Mouse (Mus musculus) c-Kit-positive CD71-negative TER-119-negative erythroid progenitor cells, embryonic 14.5 days (primary cell): ENCODE measurements at regions not wholly inside any gene's neighbourhood (a gene's known extent, or its start where the extent isn't known, plus 50 kb on each side); places are given as distances from the start of the nearest gene placed in this dataset.

ENCODE experiments used
- DNase-seq: peaks from one replicate; pipeline ENCODE4 v3.0.0-alpha.2; 2013; ENCODE audit warnings: low read depth

DNA sequence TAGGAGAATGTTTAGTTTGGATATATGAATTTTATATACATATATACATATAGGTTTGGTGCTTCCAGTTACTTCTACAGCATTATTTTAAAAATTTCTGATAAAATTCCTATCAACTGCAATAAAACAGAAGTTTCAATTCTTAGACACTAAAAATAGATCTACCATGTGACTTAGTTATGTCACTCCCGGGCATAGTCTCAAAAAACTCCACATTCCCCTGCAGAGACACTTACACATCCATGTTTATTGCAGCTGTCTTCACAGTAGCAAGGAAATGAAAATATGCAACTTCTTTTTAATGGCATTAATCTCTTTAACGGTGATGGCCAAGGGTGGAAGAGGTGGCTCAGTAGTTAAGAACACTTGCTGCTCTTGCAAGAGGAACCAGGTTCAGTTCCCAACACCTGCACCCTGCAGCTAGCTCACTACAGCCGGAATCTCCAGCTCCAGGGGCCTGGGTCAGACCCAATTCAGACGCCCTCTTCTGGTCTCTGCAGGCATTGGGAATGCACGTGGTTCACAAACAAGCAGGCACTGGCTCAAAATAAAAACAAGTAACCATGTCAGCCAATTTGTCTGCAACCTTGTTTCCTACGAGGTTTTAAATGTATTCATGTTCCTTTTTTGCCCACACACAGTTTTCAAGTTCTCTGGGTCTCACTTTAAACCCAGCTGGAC, 204.4 kb downstream of the Adra2a start:
- DNase-seq = no peak

DNA sequence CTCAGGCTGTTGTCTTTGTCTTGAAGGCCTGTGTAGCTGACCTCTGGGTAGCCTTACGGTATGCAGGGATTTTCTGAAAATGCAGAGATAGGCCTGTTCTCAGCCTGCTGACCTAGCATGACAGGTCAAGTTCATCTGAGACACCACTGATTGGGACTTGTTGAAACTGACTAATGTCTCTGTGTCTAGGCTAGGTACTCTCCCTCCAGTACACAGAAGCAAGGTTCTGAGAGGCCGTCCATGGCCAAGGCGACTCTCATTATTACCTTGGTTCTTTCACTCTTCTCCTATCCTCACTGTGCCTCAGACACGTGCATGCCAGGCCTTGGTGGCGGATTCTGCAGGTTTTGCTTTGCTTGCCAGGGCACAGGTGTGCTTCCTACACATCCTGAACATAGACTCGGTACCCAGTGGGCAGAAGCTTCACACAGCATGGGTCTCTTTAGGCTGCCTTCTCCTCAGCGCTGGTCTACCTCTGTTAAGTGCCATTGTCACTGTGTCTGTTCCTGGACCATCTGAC, 208.3 kb downstream of the Adra2a start:
- DNase-seq = no peak

DNA sequence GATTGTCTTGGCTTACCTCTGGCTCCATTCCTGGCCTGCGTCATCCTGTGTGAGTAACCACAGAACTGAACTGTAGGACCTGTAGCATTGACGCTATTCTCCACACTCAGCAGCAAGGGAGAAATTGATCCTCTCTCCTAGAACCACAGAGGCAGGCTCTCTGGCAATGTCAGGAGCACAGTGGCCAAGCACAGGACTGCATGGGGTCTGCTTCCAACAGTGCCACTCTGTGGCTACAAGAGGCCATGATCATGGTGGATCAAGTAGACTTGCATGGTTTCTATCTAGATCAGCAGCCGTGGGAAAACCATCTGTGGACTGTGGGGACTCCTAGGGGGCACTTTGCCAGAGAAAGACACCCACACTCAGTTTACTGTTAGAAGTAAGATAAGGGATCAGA, 213.9 kb downstream of the Adra2a start:
- no peak for DNase-seq

DNA sequence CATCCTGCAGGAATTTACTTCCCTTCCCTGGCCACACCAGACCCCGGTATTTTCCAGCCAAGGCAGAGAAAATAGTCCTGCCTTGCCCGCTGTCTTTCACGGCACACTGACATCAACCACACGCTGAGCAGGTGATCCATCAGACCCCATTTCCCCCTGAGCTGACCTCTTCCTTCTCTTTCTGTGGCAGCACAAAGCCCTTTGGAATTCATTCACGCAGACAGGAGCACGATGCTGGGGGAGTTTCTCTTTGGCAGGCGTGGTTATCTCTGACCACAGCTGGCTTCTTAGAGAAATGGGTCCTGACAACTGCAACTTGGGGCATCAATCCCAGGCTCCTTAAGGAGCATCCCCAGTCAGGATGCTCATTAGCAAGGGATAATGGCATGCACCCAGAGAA, 215.2 kb downstream of the Adra2a start:
- DNase-seq = no peak

DNA sequence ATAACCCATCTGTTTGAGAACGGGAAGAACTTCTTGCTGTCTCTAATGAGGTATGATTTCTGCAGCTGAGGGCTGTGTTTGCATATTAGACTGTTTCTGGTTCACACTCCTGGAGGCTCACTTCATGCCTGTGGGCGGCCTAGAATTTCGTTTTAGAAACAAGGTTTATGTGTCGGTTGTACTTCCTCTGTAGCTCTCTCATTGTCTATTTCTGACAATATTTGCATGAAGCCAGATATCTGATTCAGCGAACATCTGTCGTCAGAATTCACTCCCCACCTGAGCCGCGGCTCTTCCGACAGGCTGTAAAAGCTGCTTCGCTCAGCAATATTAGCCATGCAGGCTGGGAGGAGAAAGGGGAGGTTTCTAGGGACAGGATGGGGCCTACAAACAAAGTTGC, 233.4 kb downstream of the Adra2a start:
- DNase-seq = no peak

DNA sequence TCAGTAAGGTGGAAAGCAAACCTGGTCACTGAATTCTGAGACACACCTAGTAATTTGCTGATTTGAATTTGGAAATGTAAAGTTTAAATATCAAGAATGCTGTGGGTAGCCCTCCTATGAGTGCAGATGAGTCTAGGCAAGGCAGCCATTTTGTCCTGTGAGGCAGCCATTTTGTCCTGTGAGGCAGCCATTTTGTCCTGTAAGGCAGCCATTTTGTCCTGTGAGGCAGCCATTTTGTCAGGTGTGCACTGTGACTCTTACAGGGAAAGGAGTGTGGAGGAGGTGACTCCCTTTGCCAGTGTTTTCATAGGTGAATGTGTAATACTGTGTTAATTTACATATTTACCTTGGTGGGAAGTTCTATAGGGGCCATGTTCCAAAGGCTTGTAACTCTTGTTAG, 241.5 kb downstream of the Adra2a start:
- DNase-seq = no peak

DNA sequence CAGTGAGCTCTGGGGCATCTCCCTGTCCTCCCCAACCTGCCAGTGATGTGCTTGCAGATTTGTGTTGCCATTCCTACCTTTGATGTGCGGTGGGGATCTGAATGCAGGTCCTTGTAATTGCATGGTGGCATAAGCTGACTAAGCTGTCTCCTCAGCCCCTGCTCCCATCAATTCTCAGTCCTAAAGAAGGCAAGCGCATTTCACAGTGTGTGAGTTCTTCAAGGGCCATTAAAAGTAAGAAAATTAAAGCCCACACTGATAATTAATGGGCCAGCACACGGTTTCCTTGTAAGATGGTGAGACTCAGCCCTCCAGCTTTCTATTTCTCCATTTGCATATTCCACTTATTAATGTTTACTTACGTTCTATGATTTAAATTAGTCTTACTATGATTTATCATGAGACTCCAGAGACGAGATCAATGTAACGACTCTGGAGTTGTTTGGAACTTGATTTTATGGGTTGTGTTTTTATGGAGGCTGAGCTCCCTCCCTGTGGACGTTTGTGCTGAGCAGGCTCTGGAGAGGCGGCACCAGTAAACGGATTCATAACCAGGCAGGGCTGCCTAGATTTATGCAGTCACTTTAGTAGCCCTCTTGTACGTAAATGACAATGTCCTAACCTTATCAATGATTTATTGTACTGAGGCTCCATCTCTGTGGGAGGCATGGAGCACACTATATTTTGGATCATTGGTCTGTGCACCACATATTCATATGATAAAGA, 253.9 kb downstream of the Adra2a start:
- no peak for DNase-seq

DNA sequence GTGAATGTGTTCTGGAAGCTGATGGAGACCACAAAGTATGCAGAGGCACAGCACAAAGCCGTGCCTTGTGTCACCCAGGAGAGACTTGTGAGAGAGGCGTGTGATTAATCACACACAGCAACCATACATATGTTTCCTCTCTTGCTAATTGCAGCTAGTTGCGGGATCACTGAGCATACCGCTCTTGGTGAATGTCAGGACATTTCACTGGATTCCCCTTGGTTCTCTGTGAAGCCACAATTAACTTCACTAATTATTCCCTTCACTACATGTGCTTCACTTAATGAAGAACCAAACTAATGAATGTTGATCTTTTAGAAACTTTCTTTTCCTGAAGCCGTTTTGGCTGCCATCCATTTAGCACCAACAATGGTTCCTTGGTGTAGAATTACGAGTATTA, 267.3 kb downstream of the Adra2a start:
- no peak for DNase-seq

DNA sequence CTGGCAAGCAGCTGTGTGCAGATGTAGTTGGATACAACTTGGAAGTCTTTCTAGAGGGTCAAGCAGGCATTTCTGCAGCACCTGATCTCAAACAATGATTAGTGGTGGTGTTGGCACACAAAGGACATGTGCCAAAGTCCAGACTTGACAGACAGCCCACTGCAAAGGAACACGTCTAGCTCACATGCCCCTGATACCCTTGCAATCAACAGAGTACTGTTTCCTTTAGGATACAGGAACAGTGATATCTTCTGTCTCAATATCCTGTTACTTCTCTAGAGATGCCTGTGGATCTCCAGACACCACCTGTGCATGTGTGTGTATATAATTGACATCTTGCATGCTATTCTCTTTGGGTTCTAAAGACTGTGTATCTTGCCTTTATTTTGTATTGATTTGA, 267.8 kb downstream of the Adra2a start:
- DNase-seq = no peak

DNA sequence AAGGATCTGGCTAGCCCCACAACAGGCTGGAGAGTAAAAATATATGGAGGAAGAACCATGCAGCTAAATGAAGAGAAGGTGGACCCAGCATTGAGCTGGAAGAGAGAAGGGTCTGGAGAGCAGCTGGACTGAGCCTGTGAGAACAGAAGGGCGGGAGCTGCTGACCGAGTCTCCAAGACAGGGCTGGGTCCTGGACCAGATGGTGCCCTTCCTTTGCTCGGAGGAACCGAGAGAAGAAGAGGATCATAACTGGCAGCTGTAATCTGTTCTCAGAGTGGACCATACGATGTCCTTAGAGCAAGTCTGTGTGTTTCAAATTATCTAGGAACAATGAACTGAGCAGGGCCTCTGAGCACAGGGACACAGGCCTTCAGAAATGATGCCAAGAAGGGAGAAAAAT, 279.3 kb downstream of the Adra2a start:
- no peak for DNase-seq

DNA sequence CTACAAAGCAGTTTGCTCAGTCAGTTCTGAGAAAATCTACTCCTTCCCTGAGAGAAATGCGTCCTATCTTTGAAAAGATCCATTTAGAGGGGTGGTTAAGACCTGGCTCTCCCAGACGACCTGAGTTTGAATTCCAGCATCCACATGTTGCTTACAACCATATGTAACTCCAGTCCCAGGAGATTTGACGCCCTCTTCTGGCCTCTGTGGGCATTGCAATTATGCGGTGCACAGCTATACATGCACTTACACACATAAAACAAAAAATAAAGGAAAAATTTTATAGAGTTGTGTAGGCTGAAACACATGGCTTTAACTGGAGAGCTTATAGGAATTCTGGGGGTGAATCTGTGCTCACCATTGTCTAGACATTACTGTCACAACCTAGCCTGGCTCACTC, 281.0 kb downstream of the Adra2a start:
- no peak for DNase-seq

DNA sequence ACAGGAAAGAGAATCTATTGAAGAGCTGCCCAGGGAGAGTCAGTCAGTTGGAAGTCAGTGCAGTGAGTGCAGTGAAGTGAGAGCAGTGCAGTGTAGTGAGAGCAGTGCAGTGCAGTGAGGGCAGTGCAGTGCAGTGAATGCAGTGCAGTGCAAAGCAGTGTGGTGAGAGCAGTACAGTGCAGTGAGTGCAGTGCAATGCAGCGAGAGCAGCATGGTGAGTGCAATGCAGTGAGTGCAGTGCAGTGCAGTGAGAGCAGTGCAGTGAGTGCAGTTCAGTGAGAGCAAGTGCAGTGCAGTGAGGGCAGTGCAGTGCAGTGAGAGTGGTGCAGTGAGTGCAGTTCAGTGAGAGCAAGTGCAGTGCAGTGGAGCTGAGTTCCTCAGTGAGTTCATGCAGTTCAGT, 288.2 kb downstream of the Adra2a start:
- no peak for DNase-seq

DNA sequence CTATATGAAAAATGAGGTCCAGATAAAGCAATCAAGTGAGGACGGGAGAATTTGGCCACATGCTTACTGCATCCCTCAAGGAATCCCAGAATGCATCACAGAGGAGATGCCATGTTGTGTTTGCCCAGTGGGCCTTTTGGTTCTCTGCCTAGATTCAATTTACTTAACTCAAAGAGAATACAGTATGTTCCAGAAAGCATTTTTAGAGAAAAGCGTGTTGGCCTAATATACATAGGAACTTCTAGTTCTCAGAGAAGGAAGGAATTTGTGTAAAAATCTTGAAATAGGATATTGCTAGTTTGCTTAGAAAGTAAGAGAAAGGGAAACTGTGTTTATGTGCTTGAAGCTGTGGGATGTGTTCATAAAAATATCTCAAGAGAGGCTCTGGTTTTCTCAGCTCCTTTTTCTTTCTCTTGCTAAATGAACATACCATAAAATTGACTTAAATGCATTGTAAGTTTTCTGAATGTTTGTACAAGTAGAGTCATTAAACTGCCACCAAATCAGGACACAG, 296.9 kb downstream of the Adra2a start:
- DNase-seq = no peak

DNA sequence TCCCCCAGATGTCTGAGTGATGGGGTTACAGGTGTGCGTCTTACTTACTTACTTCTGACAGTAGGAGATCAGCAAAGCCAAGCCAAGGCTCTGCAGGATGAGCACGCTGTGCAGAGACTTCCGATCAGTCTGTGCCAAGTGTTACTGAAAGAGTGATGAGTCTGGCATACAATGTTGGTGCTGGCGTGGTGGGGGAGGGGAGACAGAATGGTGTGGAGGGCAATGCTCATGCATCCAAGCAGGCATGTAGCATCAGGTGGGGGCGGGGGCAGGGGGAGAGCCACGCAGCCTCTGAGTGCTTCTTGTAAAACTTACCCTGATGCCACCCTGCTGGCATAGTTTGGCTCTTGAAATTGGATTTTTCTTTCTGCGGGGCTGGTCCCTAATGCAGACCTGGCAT, 315.8 kb downstream of the Adra2a start:
- DNase-seq = no peak

DNA sequence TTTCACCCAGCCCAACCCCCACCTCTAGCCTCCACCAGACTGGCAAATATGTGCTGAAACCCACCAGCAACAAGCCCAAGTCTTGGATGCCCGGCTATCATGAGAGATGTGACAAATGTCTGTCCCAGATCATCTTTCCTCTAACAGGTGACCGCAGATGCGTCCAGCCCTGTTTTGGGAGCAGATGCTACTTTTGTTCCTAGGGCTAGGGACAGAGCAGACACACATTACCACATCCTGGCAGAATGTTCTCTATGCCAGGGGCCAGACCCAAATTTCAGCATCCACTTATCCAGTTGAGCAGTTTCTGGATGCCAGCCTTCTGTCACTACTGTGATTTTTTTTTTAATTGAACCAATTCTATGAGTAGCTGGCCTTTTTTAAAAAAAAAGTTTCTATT, 316.7 kb downstream of the Adra2a start:
- DNase-seq = no peak

DNA sequence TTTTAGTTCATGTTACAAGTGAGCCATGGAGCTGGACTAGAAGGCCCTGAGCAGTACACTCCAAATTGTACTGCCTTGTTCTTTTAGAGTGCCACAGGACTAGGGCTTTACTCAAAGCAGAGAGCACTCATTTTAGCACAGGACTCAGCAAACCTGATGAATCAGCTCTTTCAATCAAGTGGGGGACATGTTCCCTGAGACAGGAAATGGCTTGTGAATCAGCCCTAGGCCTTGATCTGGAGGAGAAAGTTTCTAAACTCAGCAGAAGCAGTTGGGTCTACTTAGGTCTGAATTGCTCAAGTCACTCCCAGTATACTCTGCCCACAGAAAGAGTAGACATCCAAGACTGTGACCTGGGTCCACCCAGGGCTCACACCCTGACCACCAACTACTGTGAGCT, 341.1 kb downstream of the Adra2a start:
- DNase-seq = no peak

DNA sequence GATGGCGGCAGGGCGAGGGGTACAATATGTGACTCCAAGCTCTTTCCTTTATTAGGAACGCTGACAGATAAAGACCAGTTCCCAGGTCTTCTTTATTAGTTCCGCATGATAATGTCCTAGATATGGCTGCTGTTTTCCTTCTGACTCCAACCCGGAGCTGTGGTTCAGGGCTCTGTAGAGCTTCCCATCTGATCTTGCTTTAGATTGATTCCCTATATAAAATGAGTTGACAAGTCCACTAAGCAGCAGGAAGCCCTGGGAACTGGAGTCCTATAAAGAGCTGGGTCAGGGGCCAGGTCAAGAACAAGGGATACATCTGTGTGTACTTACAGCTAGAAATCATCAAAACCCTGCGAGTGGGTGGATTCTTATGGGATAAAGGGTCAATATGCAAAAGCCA, 347.5 kb downstream of the Adra2a start:
- no peak for DNase-seq

DNA sequence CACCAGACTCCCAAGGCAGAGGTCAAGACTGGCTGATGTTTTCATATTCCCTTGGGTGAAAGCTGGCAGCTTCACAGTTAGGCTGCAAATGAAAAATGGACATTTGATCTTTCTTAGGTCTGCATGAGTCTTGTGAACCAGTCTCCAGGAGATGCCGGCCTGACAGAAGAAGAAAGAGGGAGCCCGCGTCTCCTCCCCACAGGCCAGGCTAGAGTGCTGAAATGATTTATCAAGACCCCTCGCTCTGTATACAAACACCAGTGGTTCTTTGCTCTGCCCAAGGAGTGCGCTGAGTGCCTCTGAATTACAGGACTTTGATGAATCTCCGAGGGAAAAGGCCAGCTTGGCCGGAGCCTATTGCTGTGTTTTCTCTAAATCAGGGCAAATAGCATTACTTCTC, 355.7 kb downstream of the Adra2a start:
- no peak for DNase-seq

DNA sequence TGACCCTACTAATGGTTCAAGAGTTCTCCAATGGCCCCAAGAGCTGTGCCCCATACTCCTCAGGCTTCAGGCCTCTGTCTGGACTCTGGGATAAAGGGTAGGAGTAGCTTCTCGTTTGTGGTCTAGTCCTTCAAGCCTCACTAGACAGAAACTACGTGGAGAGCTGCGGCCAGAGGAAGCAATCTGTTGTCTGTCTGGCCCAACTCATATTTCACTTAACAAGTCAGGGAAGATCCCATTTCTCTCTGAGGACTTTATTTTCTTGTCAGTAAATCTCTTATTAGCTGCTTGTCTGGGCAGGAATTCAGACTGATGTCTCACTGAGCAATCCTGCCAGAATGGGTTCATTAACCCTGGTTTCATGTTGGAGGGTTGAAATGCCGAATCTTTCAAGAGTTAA, 364.0 kb downstream of the Adra2a start:
- no peak for DNase-seq

DNA sequence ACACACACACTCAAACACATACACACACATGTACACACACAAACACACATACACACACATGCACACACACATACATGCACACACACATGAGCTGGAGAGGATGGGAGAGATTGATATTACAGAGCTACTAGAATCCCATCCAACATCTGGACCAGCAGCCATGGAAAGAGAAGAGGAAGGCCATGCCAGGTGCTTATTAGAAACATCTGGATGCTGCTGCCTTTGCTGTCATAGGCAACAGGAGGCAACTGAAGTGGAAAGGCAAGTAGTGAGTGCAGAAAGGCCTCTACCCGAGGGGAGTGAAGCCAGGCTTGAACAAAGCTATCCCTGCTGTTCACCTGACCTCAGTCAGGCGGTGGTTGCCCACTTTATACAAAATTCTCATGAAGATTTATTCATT, 385.1 kb downstream of the Adra2a start:
- DNase-seq = no peak

DNA sequence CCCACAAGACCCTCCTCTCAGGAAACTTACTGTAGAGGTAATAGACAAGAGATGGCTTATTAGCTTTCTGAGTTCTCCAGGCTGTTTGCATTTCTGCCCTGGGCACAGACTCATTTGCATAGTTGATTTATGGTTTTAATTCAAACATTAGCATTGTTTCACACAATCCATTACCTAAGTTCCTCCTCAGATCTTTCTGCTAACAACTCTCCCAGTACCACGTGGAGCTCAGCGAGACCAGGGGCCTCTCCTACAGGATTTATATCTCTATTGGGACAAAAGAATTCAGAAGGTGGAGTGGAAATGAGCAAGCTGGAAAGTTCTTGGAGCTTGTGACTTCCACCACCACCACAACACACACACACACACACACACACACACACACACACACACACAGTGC, 396.8 kb downstream of the Adra2a start:
- DNase-seq = no peak

DNA sequence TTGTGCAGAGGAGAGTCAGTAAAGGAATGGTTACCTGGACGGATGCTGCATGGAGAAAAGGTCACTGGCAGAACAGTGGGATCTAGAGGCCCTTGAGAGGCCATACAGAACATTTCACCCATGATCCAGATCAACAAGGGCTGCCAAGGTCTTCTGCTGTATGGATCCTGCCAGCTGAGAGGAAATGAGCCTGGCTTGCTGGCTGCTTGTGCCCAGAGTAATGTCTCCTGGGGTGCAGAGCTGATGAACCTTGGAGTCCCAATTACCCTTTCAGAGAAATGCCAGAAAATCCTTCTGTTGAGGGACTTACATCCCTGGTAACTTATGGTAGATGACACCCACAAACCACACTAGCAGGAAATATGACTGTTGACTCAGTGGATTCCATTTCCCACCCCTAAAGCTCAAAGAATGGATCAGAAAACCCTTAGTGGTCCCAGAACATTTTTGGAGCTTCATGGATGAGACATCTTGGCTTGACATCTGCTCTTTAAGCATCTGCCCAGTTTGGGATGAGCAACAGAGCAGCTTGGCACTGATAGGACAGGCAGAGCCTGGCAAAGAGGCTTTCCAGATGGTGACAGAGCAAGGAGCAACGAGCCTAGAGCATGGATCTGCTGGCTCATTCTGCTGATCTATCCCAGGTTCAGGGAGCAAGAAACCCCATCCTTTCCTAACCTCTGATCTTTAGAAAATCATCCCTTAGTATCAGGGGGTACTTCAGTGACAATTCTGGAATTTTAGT, 416.6 kb downstream of the Adra2a start:
- DNase-seq = no peak

DNA sequence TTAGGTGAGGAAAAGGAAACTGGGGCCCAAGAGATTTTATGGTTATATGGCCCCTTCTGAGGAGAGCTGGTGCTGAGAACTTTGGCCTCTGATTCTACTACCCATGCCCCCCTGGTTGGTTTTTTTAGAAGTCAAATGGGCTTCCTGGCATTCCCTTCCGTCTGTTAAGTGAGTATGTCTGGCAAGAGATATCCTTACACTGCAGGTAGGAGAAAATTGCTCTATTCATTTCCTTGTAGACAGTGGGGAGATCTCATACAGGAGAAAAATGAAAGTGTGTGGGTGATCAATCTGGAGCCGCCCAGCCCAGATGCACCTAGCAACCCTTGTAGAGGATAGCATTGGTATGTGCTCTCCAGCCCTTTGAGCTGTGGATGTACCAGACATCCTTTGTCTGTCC, 418.5 kb downstream of the Adra2a start:
- no peak for DNase-seq
